Mouse (Mus musculus): Measurements from ENCODE around the gene Snrnp25.

The Snrnp25 gene

GRCm38 (mm10) chr11:32221225-32221950 lies 16.2 kb downstream of the Snrnp25 start:
- in situ Hi-C loops (cut with MboI; ENCODE audit: low pct_unique_long_range_greater_than_20kb in 1 of 2, low sequenced_read_pairs in 2 of 2, unreplicated experiment in 1 of 2) = no loop called here

DNA sequence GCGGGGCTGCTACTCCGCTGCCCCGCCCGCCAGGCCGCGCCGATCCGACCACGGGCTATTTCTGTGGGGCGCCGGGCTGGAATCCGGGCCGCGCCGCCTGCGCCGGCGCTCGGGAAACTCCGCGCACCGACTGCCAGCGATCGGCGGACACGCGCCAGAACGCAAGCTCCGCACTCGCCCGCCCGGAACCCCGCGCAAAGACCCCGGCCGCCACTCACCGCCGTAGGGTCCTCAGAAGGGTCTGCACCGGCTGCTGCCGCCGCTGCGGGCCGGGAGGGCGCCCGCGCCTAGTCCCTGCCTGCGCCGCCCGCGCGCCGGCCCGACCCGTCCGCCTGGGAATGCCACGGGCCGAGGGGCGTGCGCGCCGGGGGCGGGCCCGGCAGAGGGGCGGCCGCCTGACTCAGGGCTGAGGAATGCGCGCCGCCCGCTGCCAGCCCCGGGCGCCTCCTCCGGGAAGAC lies 16.8 kb downstream of the Snrnp25 start, which contains the start of gene Rhbdf1:
Gene Rhbdf1 (minus strand): TSS at position 350 of the 459 bp plus-strand sequence.
- in situ Hi-C loops (cut with MboI; ENCODE audit: low pct_unique_long_range_greater_than_20kb in 1 of 2, low sequenced_read_pairs in 2 of 2, unreplicated experiment in 1 of 2) = no loop called here

- in situ Hi-C loops (cut with MboI; ENCODE audit: low pct_unique_long_range_greater_than_20kb in 1 of 2, low sequenced_read_pairs in 2 of 2, unreplicated experiment in 1 of 2) = no loop called here
Measured at GRCm38 (mm10) chr11:32222570-32223194, 17.5 kb downstream of the Snrnp25 start.

GRCm38 (mm10) chr11:32223297-32223967 lies 18.2 kb downstream of the Snrnp25 start:
- in situ Hi-C loops (cut with MboI; ENCODE audit: low pct_unique_long_range_greater_than_20kb in 1 of 2, low sequenced_read_pairs in 2 of 2, unreplicated experiment in 1 of 2) = no loop called here

GRCm38 (mm10) chr11:32224468-32225139 lies 19.4 kb downstream of the Snrnp25 start:
- in situ Hi-C loops (cut with MboI; ENCODE audit: low pct_unique_long_range_greater_than_20kb in 1 of 2, low sequenced_read_pairs in 2 of 2, unreplicated experiment in 1 of 2) = no loop called here

GRCm38 (mm10) chr11:32225222-32226104 lies 20.2 kb downstream of the Snrnp25 start:
- in situ Hi-C loops (cut with MboI; ENCODE audit: low pct_unique_long_range_greater_than_20kb in 1 of 2, low sequenced_read_pairs in 2 of 2, unreplicated experiment in 1 of 2) = no loop called here

DNA sequence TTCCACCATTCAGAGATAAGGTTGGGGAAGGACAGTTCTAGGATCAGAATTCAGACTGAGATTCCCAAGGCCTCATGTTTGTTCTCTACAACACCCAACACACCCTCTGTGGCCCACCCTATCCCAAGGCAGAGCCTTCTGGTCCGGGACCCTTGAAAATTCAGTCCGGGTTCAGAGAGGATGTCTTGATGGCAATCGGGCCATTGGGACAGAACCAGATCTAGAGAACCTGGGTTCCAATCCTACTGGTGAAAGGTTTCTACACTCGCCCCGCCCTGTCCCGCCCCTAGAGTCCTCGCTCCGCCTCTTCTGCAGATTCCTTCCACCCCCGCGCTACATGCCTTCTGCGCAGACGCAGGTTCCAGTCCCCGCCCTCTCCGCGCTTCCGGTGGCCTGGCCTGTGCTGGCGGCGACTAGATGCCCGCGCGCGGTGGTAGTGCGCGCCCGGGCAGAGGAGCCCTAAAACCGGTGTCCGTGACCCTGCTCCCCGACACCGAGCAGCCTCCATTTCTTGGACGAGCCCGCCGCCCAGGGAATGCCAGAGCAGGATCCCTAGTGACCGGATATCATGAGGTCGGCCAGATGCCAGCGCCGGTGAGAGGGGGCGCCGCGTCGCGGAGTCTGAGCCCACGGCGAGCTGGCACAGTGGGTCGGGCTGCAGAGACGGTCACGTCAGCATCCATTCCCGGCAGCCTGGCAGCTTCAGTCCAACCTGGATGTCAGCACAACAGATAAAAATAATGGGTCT lies 21.1 kb downstream of the Snrnp25 start, which contains the start of gene Mpg:
Gene Mpg (plus strand): TSS at position 382 of the 748 bp plus-strand sequence.
- in situ Hi-C loops (cut with MboI; ENCODE audit: low pct_unique_long_range_greater_than_20kb in 1 of 2, low sequenced_read_pairs in 2 of 2, unreplicated experiment in 1 of 2) = no loop called here

GRCm38 (mm10) chr11:32227041-32227440 lies 21.8 kb downstream of the Snrnp25 start:
- in situ Hi-C loops (cut with MboI; ENCODE audit: low pct_unique_long_range_greater_than_20kb in 1 of 2, low sequenced_read_pairs in 2 of 2, unreplicated experiment in 1 of 2) = no loop called here

GRCm38 (mm10) chr11:32227555-32227954 lies 22.3 kb downstream of the Snrnp25 start:
- in situ Hi-C loops (cut with MboI; ENCODE audit: low pct_unique_long_range_greater_than_20kb in 1 of 2, low sequenced_read_pairs in 2 of 2, unreplicated experiment in 1 of 2) = no loop called here

- in situ Hi-C loops (cut with MboI; ENCODE audit: low pct_unique_long_range_greater_than_20kb in 1 of 2, low sequenced_read_pairs in 2 of 2, unreplicated experiment in 1 of 2) = no loop called here
Measured at GRCm38 (mm10) chr11:32228292-32228845, 23.2 kb downstream of the Snrnp25 start.

DNA sequence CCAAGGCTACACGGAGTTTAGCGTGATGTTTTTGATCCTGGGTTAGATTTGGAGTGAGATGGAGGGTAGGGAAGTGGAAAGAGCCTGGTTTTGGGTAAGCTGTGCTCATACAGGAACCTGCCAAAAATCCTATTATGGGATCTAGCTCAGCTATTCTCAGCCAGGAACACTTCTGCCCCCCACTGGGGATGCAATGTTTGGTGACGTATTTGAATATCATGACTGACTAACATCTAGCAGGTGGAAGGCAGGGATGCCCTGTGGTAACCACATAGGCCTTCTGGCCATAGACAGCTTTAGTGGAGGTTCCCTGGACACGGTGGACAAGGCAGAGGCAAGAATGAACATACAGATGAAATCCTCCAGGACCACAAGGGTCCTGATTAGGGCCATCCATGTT lies 25.0 kb downstream of the Snrnp25 start:
- in situ Hi-C loops (cut with MboI; ENCODE audit: low pct_unique_long_range_greater_than_20kb in 1 of 2, low sequenced_read_pairs in 2 of 2, unreplicated experiment in 1 of 2) = no loop called here

DNA sequence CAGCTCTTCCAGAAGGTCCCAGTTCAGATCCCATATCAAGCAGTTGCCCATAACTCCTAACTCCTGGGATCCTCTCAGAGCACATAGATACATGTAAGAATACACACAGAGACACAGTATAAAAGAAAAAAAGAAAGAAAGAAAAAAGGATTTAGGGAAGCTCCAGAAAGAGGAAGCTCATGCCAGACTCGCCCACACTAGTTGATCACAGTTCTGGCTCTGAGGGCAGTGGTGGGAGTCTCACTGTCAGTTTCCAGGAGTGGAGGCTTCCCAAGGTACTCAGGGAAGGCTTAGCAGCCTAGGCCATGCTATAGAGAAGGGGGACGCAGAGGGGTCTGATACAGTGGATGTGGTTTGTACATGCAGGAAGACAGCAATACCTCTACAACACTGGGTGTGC lies 25.9 kb downstream of the Snrnp25 start:
- in situ Hi-C loops (cut with MboI; ENCODE audit: low pct_unique_long_range_greater_than_20kb in 1 of 2, low sequenced_read_pairs in 2 of 2, unreplicated experiment in 1 of 2) = no loop called here

GRCm38 (mm10) chr11:32232848-32233247 lies 27.6 kb downstream of the Snrnp25 start:
- in situ Hi-C loops (cut with MboI; ENCODE audit: low pct_unique_long_range_greater_than_20kb in 1 of 2, low sequenced_read_pairs in 2 of 2, unreplicated experiment in 1 of 2) = no loop called here

- in situ Hi-C loops (cut with MboI; ENCODE audit: low pct_unique_long_range_greater_than_20kb in 1 of 2, low sequenced_read_pairs in 2 of 2, unreplicated experiment in 1 of 2) = no loop called here
Measured at GRCm38 (mm10) chr11:32233895-32234294, 28.7 kb downstream of the Snrnp25 start.

GRCm38 (mm10) chr11:32234816-32235485 lies 29.7 kb downstream of the Snrnp25 start:
- in situ Hi-C loops (cut with MboI; ENCODE audit: low pct_unique_long_range_greater_than_20kb in 1 of 2, low sequenced_read_pairs in 2 of 2, unreplicated experiment in 1 of 2) = no loop called here

- in situ Hi-C loops (cut with MboI; ENCODE audit: low pct_unique_long_range_greater_than_20kb in 1 of 2, low sequenced_read_pairs in 2 of 2, unreplicated experiment in 1 of 2) = no loop called here
Measured at GRCm38 (mm10) chr11:32235646-32236045, 30.4 kb downstream of the Snrnp25 start.

- in situ Hi-C loops (cut with MboI; ENCODE audit: low pct_unique_long_range_greater_than_20kb in 1 of 2, low sequenced_read_pairs in 2 of 2, unreplicated experiment in 1 of 2) = no loop called here
Measured at GRCm38 (mm10) chr11:32236132-32236531, 30.9 kb downstream of the Snrnp25 start.
